Mouse (Mus musculus): ENCODE measurements at regions not wholly inside any gene's neighbourhood (a gene's known extent, or its start where the extent isn't known, plus 50 kb on each side); places are given as distances from the start of the nearest gene placed in this dataset.

GRCm38 (mm10) chr13:51017727-51018321 is 82.9 kb upstream of the Spin1 start:
- no peak for DNase-seq

GRCm38 (mm10) chr13:51018366-51018765 is 82.3 kb upstream of the Spin1 start:
- DNase-seq = no peak

GRCm38 (mm10) chr13:51022401-51023250 is 78.1 kb upstream of the Spin1 start:
- DNase-seq = no peak

GRCm38 (mm10) chr13:51023271-51023670 is 77.4 kb upstream of the Spin1 start:
- no peak for DNase-seq

- DNase-seq = no peak
Observed at GRCm38 (mm10) chr13:51026311-51026918, 74.3 kb upstream of the Spin1 start.

GRCm38 (mm10) chr13:51037850-51038450 is 62.7 kb upstream of the Spin1 start:
- peak; percentile 47 for DNase-seq

GRCm38 (mm10) chr13:51038955-51039354 is 61.7 kb upstream of the Spin1 start:
- no peak for DNase-seq

GRCm38 (mm10) chr13:51041121-51041520 is 59.6 kb upstream of the Spin1 start:
- DNase-seq = no peak

GRCm38 (mm10) chr13:51042881-51043402 is 57.7 kb upstream of the Spin1 start:
- no peak for DNase-seq
